Mouse (Mus musculus) kidney, postnatal 25 days (tissue): Measurements from ENCODE around the gene Pcdh15.
A peak's percentile ranks its signal among the peaks of the same experiment; 100 is the strongest.

Experiments used
- DNase-seq, 2 experiments: peaks; one replicate each; pipeline ENCODE4 v3.0.0; 2021; ENCODE audit warnings: mixed read lengths in 2 of 2

The Pcdh15 gene

GRCm38 (mm10) chr10:73098966-73099845 lies at the start of gene Pcdh15:
Gene Pcdh15, plus strand, starts transcription at chr10:73099342.
- DNase-seq: no peak

GRCm38 (mm10) chr10:73052074-73052473 lies 47.1 kb upstream of the Pcdh15 start:
- no peak for DNase-seq

GRCm38 (mm10) chr10:73059726-73060230 lies 39.4 kb upstream of the Pcdh15 start:
- DNase-seq: peak in 1 of 2 experiments; percentile 7

GRCm38 (mm10) chr10:73086703-73087102 lies 12.4 kb upstream of the Pcdh15 start:
- DNase-seq: no peak

- DNase-seq: peak in 1 of 2 experiments; percentile 39
Measured at GRCm38 (mm10) chr10:73096531-73097135, 2.5 kb upstream of the Pcdh15 start.

- no peak for DNase-seq
Measured at GRCm38 (mm10) chr10:73097176-73097575, 2.0 kb upstream of the Pcdh15 start.

- DNase-seq: peak; percentile 50 to 61
Measured at GRCm38 (mm10) chr10:73097979-73098378, 1.2 kb upstream of the Pcdh15 start.

DNA sequence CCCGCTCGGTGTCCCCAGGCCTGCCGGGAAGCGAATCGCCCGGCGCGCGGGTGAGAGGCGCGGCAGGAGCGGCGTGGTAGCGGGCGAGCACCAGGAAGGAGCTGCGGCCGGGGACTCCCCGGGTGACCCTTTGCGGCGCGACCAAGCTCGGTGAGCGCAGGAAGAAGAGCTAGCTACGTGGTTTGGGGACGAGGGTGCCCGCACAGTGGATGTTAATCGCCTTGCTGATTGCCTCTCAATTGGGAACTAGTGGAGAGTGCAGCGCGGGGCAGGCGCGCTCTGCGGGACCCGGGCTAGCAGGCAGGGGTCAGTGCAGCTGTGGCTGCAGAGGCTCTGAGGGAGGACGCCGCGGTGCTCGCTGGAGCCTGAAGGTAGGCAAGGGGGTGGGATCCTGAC lies 702 bp downstream of the Pcdh15 start:
- DNase-seq: no peak

GRCm38 (mm10) chr10:73103383-73103994 lies 4.3 kb downstream of the Pcdh15 start:
- DNase-seq: no peak

DNA sequence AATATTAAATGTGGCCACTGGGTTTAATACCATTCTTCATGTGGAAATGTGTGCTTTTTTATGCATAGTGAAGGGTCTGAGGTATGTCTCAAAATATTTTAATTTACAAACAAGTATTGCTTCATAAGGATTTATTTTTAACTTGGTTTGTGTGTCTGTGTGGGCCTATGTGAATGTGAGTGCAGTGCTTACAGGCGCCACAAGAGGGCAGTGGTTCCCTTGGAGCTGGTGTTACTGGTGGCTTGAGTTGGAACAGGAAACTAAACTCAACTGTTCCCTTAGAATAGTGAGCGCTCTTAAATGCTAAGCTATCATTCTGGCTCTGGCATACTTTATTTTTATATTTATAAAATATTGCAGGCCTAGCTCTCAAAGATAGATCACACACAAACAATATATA lies 6.8 kb downstream of the Pcdh15 start:
- peak in 1 of 2 experiments; percentile 36 for DNase-seq

DNA sequence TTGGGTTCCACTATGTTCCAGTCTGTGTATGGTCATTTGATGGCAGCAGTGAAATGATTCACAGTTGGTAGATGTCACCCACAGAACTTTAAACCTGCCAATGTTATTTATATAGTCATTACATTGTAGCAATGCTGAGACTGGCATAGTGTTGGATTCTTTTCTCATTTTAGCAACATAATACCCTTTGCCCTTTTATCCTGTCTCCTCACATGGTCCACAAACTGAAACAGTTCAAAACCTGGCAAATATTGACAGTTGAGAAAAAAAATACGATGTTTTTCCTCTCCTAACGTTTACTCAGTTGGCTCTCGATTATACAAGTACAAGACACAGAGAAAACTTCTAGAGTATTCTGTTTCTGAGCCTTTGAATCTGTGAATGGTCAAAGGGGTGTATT lies 38.8 kb downstream of the Pcdh15 start:
- DNase-seq: no peak

DNA sequence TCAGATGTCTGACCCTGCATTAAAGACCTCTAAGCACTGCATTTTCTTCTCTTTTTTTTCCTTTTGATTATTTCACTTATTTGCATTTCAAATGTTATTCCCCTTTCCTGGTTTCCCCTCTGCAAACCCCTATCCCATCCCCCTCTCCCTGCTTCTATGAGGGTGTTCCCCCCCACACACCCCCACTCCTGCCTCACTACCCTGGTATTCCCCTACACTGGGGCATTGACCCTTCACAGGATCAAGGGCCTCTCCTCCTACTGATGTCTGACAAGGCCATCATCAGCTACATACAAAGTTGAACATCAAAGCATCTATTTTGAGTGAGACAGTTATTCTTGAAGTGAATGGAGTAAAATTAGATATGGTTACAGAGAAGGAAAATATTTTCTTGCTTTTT lies 48.4 kb downstream of the Pcdh15 start:
- DNase-seq: no peak

GRCm38 (mm10) chr10:73147978-73148377 lies 48.8 kb downstream of the Pcdh15 start:
- DNase-seq: no peak

- no peak for DNase-seq
Measured at GRCm38 (mm10) chr10:73154544-73154943, 55.4 kb downstream of the Pcdh15 start.

DNA sequence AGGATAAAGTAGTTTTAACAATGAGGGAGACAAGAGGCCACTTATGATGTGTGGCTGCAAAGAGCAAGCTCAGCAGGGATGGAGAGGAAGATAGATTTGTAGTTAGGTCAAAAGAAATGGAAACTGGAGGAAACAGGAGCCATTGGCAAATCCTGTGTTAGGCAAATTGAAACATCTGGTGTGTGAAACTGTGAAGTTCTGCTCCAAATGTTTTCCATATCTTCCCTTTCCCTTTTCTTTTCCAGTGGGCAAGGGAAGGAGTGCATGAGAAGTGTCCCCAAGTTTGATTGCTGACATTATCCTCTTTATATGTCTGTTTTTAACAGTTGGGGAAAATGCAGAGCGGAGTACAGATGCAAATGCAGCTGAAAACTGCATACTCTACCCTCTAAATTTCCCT lies 62.6 kb downstream of the Pcdh15 start:
- DNase-seq: no peak

GRCm38 (mm10) chr10:73216001-73216400 lies 116.9 kb downstream of the Pcdh15 start:
- no peak for DNase-seq

DNA sequence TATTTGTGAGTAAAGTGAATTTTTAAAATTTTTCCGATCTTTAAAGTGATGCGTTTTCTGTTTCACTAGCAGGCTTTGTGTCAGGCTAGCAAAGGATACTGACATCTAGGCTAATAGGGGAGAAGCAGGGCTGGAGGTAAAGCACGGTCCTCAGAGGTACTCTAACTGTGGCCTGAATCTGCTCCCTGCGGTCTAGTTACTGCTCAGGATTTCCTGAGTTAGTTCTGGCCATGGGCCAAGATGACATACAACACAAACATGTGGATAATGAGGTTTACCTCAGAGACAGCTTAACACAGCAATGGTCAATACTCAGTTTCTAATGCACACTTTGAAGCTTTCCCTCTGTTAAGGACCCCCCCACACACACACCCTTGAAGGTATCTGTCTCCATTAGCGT lies 143.2 kb downstream of the Pcdh15 start:
- DNase-seq: no peak

- no peak for DNase-seq
Measured at GRCm38 (mm10) chr10:73280438-73280837, 181.3 kb downstream of the Pcdh15 start.

GRCm38 (mm10) chr10:73296456-73296855 lies 197.3 kb downstream of the Pcdh15 start:
- DNase-seq: no peak

DNA sequence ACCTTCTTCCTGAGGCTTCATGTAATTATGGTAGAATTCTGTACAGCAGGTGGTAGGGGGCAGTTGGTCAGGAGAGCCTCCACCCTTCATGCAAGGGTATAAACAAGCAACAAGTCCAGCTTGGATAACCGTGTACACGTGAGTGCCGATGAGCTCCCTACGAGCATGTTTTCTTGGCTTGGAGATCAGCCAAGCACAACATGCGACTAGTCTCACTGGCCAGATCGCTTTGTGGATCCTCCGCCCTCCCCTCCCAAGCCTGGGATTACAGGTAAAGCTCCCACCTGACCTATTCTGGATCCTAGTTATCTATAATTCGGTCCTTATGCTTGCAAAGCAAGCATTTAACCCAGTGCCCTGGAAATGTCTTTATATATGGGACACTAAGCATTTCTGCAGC lies 202.8 kb downstream of the Pcdh15 start:
- DNase-seq: peak in 1 of 2 experiments; percentile 3

GRCm38 (mm10) chr10:73306677-73307076 lies 207.5 kb downstream of the Pcdh15 start:
- no peak for DNase-seq

DNA sequence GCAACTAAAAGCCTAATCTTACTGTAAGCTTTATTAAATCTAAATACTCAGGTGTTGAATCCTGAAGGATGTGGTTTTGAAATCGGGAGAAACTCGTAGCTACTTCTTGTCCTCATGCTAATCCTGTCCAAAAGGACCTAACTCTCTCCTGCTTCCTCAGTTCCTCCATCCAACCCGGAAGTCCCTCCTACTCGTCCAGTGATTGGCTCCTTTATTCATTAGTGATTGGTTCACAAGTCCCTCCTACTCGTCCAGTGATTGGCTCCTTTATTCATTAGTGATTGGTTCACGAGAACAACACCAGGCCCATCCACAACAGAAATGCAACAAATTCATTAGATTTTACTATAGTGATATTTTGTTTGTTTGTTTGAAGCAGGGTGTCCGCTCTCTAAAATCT lies 227.7 kb downstream of the Pcdh15 start:
- no peak for DNase-seq

DNA sequence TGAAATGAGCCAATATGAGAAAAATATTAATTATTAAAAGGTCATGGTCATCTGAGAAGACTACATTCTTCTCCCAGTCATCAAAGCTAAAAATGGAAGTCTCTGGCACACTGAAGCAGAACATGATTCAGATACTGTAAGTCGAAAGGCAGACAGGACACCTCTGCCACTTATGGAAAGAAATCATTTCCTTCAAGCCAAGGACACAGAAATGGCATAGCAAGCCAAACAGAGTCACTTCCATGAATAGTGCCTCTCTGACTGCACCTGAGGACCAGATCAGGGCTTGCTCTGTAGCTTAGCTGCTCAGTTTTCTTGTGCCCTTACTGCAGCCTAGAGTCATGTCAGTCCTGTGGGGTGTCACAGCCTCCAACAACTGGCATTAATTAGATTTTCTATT lies 234.3 kb downstream of the Pcdh15 start:
- DNase-seq: no peak

GRCm38 (mm10) chr10:73379001-73379400 lies 279.9 kb downstream of the Pcdh15 start:
- no peak for DNase-seq
